Mouse (Mus musculus): ENCODE data around the gene Best1. TPM values are rescaled to one million over a fixed set of nuclear protein-coding genes. Genes with fewer than 3 reads are reported as not detected.

The Best1 gene
- 1.2 and 1.5 TPM in 2 replicates for polyA plus RNA-seq (2015; fragmentation: Nextera tagmentation; extraction: Ambion mirVana)

- ATAC-seq, result no peak
Measured at GRCm38 (mm10) chr19:10001206-10001969, at the start of gene Best1, which contains the start of gene Rab3il1. TSS of gene Best1 (minus strand) at chr19:10001633. TSS of gene Rab3il1 (plus strand) at chr19:10001669.

GRCm38 (mm10) chr19:10050438-10050837, 49.0 kb upstream of the Best1 start:
- 81% methylated on average over 2 of the region's 2 CpGs for WGBS
- Histone ChIP-seq H3K4me2 (ENCODE audit: low read length) (no peak overlapping the region), H3K9ac (replicated peaks; ENCODE audit: low read depth, low read length) (no peak overlapping the region), H3K9me3 (ENCODE audit: control insufficient read depth, low read length) (no peaks in the 10 kb centered on the region), H3K4me1 (replicated peaks; ENCODE audit: control insufficient read depth, insufficient read depth, low read length) (no peaks in the 10 kb centered on the region), H3K27ac (ENCODE audit: low read length) (no peak overlapping the region), H3K4me3 (replicated peaks; ENCODE audit: low read length) (no peak overlapping the region), H3K27me3 (replicated peaks; ENCODE audit: control insufficient read depth, insufficient read depth, low read length) (no peaks in the 10 kb centered on the region), H3K36me3 (ENCODE audit: control insufficient read depth, insufficient read depth) (0 out of 2 replicates have a peak, but pooled peaks cover 2% of the 10 kb centered on the region)
- ATAC-seq, result no peak

More at GRCm38 (mm10) chr19:10001206-10001969, at the start of gene Best1, which contains the start of gene Rab3il1:
- Histone ChIP-seq H3K4me2 (ENCODE audit: low read length) (no peak within 1 kb of the TSS), H3K4me1 (replicated peaks; ENCODE audit: control insufficient read depth, insufficient read depth, low read length) (no peaks in the 10 kb centered on the region), H3K4me3 (replicated peaks; ENCODE audit: low read length) (no peak within 1 kb of the TSS), H3K27ac (ENCODE audit: low read length) (no peak within 1 kb of the TSS), H3K9ac (replicated peaks; ENCODE audit: low read depth, low read length) (no peak within 1 kb of the TSS), H3K36me3 (ENCODE audit: control insufficient read depth, insufficient read depth) (no peaks in the 10 kb centered on the region), H3K9me3 (ENCODE audit: control insufficient read depth, low read length) (0 out of 2 replicates have a peak, but pooled peaks cover 2% of the 10 kb centered on the region), H3K27me3 (replicated peaks; ENCODE audit: control insufficient read depth, insufficient read depth, low read length) (no peaks in the 10 kb centered on the region)
- 74% methylated on average over 7 of the region's 7 CpGs for WGBS

GRCm38 (mm10) chr19:10049533-10049932, 48.1 kb upstream of the Best1 start:
- no peak overlapping the region for H3K4me2 ChIP-seq (ENCODE audit: low read length)
- H3K9ac ChIP-seq (replicated peaks; ENCODE audit: low read depth, low read length), result no peak overlapping the region
- H3K4me1 ChIP-seq (replicated peaks; ENCODE audit: control insufficient read depth, insufficient read depth, low read length), result no peaks in the 10 kb centered on the region
- no peak overlapping the region for H3K27ac ChIP-seq (ENCODE audit: low read length)
- ATAC-seq, result no peak
- H3K9me3 ChIP-seq (ENCODE audit: control insufficient read depth, low read length), result no peaks in the 10 kb centered on the region
- H3K4me3 ChIP-seq (replicated peaks; ENCODE audit: low read length), result no peak overlapping the region
- H3K27me3 ChIP-seq (replicated peaks; ENCODE audit: control insufficient read depth, insufficient read depth, low read length), result no peaks in the 10 kb centered on the region
- H3K36me3 ChIP-seq (ENCODE audit: control insufficient read depth, insufficient read depth), result no peaks in the 10 kb centered on the region

- no peak for ATAC-seq
- Histone ChIP-seq H3K4me2 (ENCODE audit: low read length) (no peak overlapping the region), H3K4me1 (replicated peaks; ENCODE audit: control insufficient read depth, insufficient read depth, low read length) (peaks cover 7% of the 10 kb centered on the region), H3K9ac (replicated peaks; ENCODE audit: low read depth, low read length) (no peak overlapping the region), H3K4me3 (replicated peaks; ENCODE audit: low read length) (no peak overlapping the region), H3K9me3 (ENCODE audit: control insufficient read depth, low read length) (no peaks in the 10 kb centered on the region), H3K27ac (ENCODE audit: low read length) (no peak overlapping the region), H3K27me3 (replicated peaks; ENCODE audit: control insufficient read depth, insufficient read depth, low read length) (no peaks in the 10 kb centered on the region), H3K36me3 (ENCODE audit: control insufficient read depth, insufficient read depth) (no peaks in the 10 kb centered on the region)
- whole genome bisulfite sequencing, result 45% methylated on average over 3 of the region's 3 CpGs
Measured at GRCm38 (mm10) chr19:10046983-10047382, 45.5 kb upstream of the Best1 start.

GRCm38 (mm10) chr19:10046346-10046745, 44.9 kb upstream of the Best1 start:
- no peak overlapping the region for H3K27ac ChIP-seq (ENCODE audit: low read length)
- no peaks in the 10 kb centered on the region for H3K36me3 ChIP-seq (ENCODE audit: control insufficient read depth, insufficient read depth)
- H3K27me3 ChIP-seq (replicated peaks; ENCODE audit: control insufficient read depth, insufficient read depth, low read length), result no peaks in the 10 kb centered on the region
- no peak for ATAC-seq
- H3K4me3 ChIP-seq (replicated peaks; ENCODE audit: low read length), result no peak overlapping the region
- peaks cover 9% of the 10 kb centered on the region for H3K4me1 ChIP-seq (replicated peaks; ENCODE audit: control insufficient read depth, insufficient read depth, low read length)
- H3K9ac ChIP-seq (replicated peaks; ENCODE audit: low read depth, low read length), result no peak overlapping the region
- WGBS, result 73% methylated on average over 4 of the region's 4 CpGs
- no peak overlapping the region for H3K4me2 ChIP-seq (ENCODE audit: low read length)
- H3K9me3 ChIP-seq (ENCODE audit: control insufficient read depth, low read length), result no peaks in the 10 kb centered on the region

GRCm38 (mm10) chr19:10045707-10046106, 44.3 kb upstream of the Best1 start:
- Histone ChIP-seq H3K27me3 (replicated peaks; ENCODE audit: control insufficient read depth, insufficient read depth, low read length) (no peaks in the 10 kb centered on the region), H3K27ac (ENCODE audit: low read length) (no peak overlapping the region), H3K36me3 (ENCODE audit: control insufficient read depth, insufficient read depth) (no peaks in the 10 kb centered on the region), H3K4me2 (ENCODE audit: low read length) (no peak overlapping the region), H3K9me3 (ENCODE audit: control insufficient read depth, low read length) (no peaks in the 10 kb centered on the region), H3K4me1 (replicated peaks; ENCODE audit: control insufficient read depth, insufficient read depth, low read length) (peaks cover 16% of the 10 kb centered on the region), H3K4me3 (replicated peaks; ENCODE audit: low read length) (no peak overlapping the region), H3K9ac (replicated peaks; ENCODE audit: low read depth, low read length) (no peak overlapping the region)
- WGBS, result 75% methylated on average over 2 of the region's 2 CpGs
- no peak for ATAC-seq

- no peak overlapping the region for H3K4me3 ChIP-seq (replicated peaks; ENCODE audit: low read length)
- no peaks in the 10 kb centered on the region for H3K36me3 ChIP-seq (ENCODE audit: control insufficient read depth, insufficient read depth)
- no peak overlapping the region for H3K27ac ChIP-seq (ENCODE audit: low read length)
- no peak overlapping the region for H3K4me2 ChIP-seq (ENCODE audit: low read length)
- H3K9ac ChIP-seq (replicated peaks; ENCODE audit: low read depth, low read length), result no peak overlapping the region
- no peaks in the 10 kb centered on the region for H3K27me3 ChIP-seq (replicated peaks; ENCODE audit: control insufficient read depth, insufficient read depth, low read length)
- H3K9me3 ChIP-seq (ENCODE audit: control insufficient read depth, low read length), result no peaks in the 10 kb centered on the region
- no peak for ATAC-seq
- H3K4me1 ChIP-seq (replicated peaks; ENCODE audit: control insufficient read depth, insufficient read depth, low read length), result peaks cover 21% of the 10 kb centered on the region
Measured at GRCm38 (mm10) chr19:10043643-10044042, 42.2 kb upstream of the Best1 start.

- H3K9me3 ChIP-seq (ENCODE audit: control insufficient read depth, low read length), result no peaks in the 10 kb centered on the region
- H3K9ac ChIP-seq (replicated peaks; ENCODE audit: low read depth, low read length), result no peak overlapping the region; the same call in 1 of the 2 replicates
- peak overlapping the region; percentile 97 for H3K4me2 ChIP-seq (ENCODE audit: low read length)
- ATAC-seq, result no peak
- peaks cover 21% of the 10 kb centered on the region for H3K4me1 ChIP-seq (replicated peaks; ENCODE audit: control insufficient read depth, insufficient read depth, low read length)
- no peaks in the 10 kb centered on the region for H3K27me3 ChIP-seq (replicated peaks; ENCODE audit: control insufficient read depth, insufficient read depth, low read length)
- H3K4me3 ChIP-seq (replicated peaks; ENCODE audit: low read length), result peak overlapping the region; percentile 78
- 89% methylated on average over 4 of the region's 4 CpGs for WGBS
- no peak overlapping the region for H3K27ac ChIP-seq (ENCODE audit: low read length)
- H3K36me3 ChIP-seq (ENCODE audit: control insufficient read depth, insufficient read depth), result no peaks in the 10 kb centered on the region
Measured at GRCm38 (mm10) chr19:10042816-10043215, 41.4 kb upstream of the Best1 start.

- Histone ChIP-seq H3K27ac (ENCODE audit: low read length) (no peak overlapping the region), H3K4me3 (replicated peaks; ENCODE audit: low read length) (peak overlapping the region; percentile 78), H3K9ac (replicated peaks; ENCODE audit: low read depth, low read length) (peak overlapping the region; percentile 82), H3K9me3 (ENCODE audit: control insufficient read depth, low read length) (no peaks in the 10 kb centered on the region), H3K27me3 (replicated peaks; ENCODE audit: control insufficient read depth, insufficient read depth, low read length) (no peaks in the 10 kb centered on the region), H3K4me2 (ENCODE audit: low read length) (peak overlapping the region; percentile 97), H3K4me1 (replicated peaks; ENCODE audit: control insufficient read depth, insufficient read depth, low read length) (peaks cover 21% of the 10 kb centered on the region), H3K36me3 (ENCODE audit: control insufficient read depth, insufficient read depth) (no peaks in the 10 kb centered on the region)
- 61% methylated on average over 6 of the region's 6 CpGs for whole genome bisulfite sequencing
- ATAC-seq, result 0 out of 2 replicates have a peak, but pooled peaks have one; percentile 9
Measured at GRCm38 (mm10) chr19:10042232-10042631, 40.8 kb upstream of the Best1 start.

Measured in forebrain, embryonic 16.5 days (tissue).